Mouse (Mus musculus) lung, adult 2 months (tissue): ENCODE results near the gene 1700086D15Rik. TPM values are rescaled to one million over a fixed set of nuclear protein-coding genes. Genes with fewer than 3 reads are reported as not detected.
A peak's percentile ranks its signal among the peaks of the same experiment; 100 is the strongest.

Experiments
- DNase-seq: peaks from one replicate; pipeline ENCODE4 v3.0.0; 2022
- H3K4me1 ChIP-seq: fragments of 200-500 bp; 2 replicates; pipeline ENCODE4 v1.6.1; 2011; ENCODE audit warnings: low read length; ENCODE audit not compliant: control insufficient read depth, insufficient read depth
- H3K4me3 ChIP-seq: fragments of 200-500 bp; replicated peaks from 2 replicates; pipeline ENCODE3; 2011; ENCODE audit warnings: low read depth, mild to moderate bottlenecking, control low read depth, low read length; ENCODE audit errors: extremely low read depth
- CTCF ChIP-seq: fragments of 200-500 bp; IDR thresholded peaks from 2 replicates; pipeline ENCODE4 v1.5.1; 2011; ENCODE audit warnings: mild to moderate bottlenecking, low read length, control low read depth; ENCODE audit not compliant: insufficient read depth
- POLR2A ChIP-seq: fragments of 200-500 bp; IDR thresholded peaks from 2 replicates; pipeline ENCODE4 v1.6.1; 2011; ENCODE audit warnings: low read depth, mild to moderate bottlenecking, control low read depth, low read length, borderline replicate concordance; ENCODE audit errors: extremely low read depth
- WGBS: fragments of 180-500 bp; shearing (Covaris S2); methylation state at CpG from one replicate; pipeline ENCODE4 v1.1.7; 2018; 5-methylcytosine and 5-hydroxymethylcytosine counted together
- polyA plus RNA-seq: library from polyadenylated mRNA; depleted of rRNA; stranded (reverse); fragments of >200 nt; gene quantifications from 2 replicates; pipeline ENCODE4 v1.2.3, GENCODE M21; 2012; rRNA removed

The 1700086D15Rik gene
- polyA plus RNA-seq: 0.27 and 0.32 TPM in 2 replicates

GRCm38 (mm10) chr11:65159791-65160190, at the start of gene 1700086D15Rik:
TSS of gene 1700086D15Rik (minus strand) at chr11:65159891.
- TF ChIP-seq POLR2A (no peak), CTCF (no peak)
- Histone ChIP-seq H3K4me1 (peaks cover 5% of the 10 kb centered on the region), H3K4me3 (no peak within 1 kb of the TSS)
- 84% methylated on average over 5 of the region's 5 CpGs for WGBS
- DNase-seq: no peak

GRCm38 (mm10) chr11:65209441-65209840, 49.8 kb upstream of the 1700086D15Rik start:
- Histone ChIP-seq H3K4me1 (no peaks in the 10 kb centered on the region), H3K4me3 (no peak overlapping the region)
- DNase-seq: no peak
- WGBS: 39% methylated on average over 6 of the region's 6 CpGs
- no peak for TF ChIP-seq POLR2A
- TF ChIP-seq CTCF: no peak

GRCm38 (mm10) chr11:65205306-65205705, 45.6 kb upstream of the 1700086D15Rik start:
- TF ChIP-seq POLR2A (no peak), CTCF (no peak)
- Histone ChIP-seq H3K4me3 (no peak overlapping the region), H3K4me1 (no peaks in the 10 kb centered on the region)
- 58% methylated on average over 5 of the region's 5 CpGs for WGBS
- DNase-seq: no peak

- TF ChIP-seq POLR2A (no peak), CTCF (no peak)
- Histone ChIP-seq H3K4me1 (no peaks in the 10 kb centered on the region), H3K4me3 (no peak overlapping the region)
- 68% methylated on average over 13 of the region's 13 CpGs for WGBS
- DNase-seq: no peak
These were observed 45.0 kb upstream of the 1700086D15Rik start for GRCm38 (mm10) chr11:65204651-65205050.

GRCm38 (mm10) chr11:65203020-65203419, 43.3 kb upstream of the 1700086D15Rik start:
- no peak for TF ChIP-seq CTCF
- TF ChIP-seq POLR2A: no peak
- Histone ChIP-seq H3K4me1 (no peaks in the 10 kb centered on the region), H3K4me3 (no peak overlapping the region)
- 79% methylated on average over 1 of the region's 1 CpGs for WGBS
- DNase-seq: no peak

- H3K4me3 ChIP-seq: no peak overlapping the region
- 18% methylated on average over 5 of the region's 5 CpGs for WGBS
- no peaks in the 10 kb centered on the region for H3K4me1 ChIP-seq
- TF ChIP-seq CTCF (no peak), POLR2A (no peak)
- DNase-seq: no peak
These were observed 42.5 kb upstream of the 1700086D15Rik start for GRCm38 (mm10) chr11:65202236-65202635.

- no peak for TF ChIP-seq CTCF
- TF ChIP-seq POLR2A: no peak
- Histone ChIP-seq H3K4me1 (no peaks in the 10 kb centered on the region), H3K4me3 (no peak overlapping the region)
- 73% methylated on average over 3 of the region's 3 CpGs for whole genome bisulfite sequencing
- DNase-seq: no peak
These were observed 38.3 kb upstream of the 1700086D15Rik start for GRCm38 (mm10) chr11:65198026-65198425.

GRCm38 (mm10) chr11:65197280-65197679, 37.6 kb upstream of the 1700086D15Rik start:
- DNase-seq: peak; percentile 71
- H3K4me3 ChIP-seq: no peak overlapping the region
- H3K4me1 ChIP-seq: no peaks in the 10 kb centered on the region
- peak; percentile 73 for TF ChIP-seq CTCF
- TF ChIP-seq POLR2A: no peak
- 2% methylated on average over 3 of the region's 3 CpGs for WGBS

GRCm38 (mm10) chr11:65186974-65187373, 27.3 kb upstream of the 1700086D15Rik start:
- Histone ChIP-seq H3K4me3 (no peak overlapping the region), H3K4me1 (no peaks in the 10 kb centered on the region)
- 71% methylated on average over 12 of the region's 12 CpGs for WGBS
- TF ChIP-seq POLR2A (no peak), CTCF (no peak)
- no peak for DNase-seq

GRCm38 (mm10) chr11:65185114-65185513, 25.4 kb upstream of the 1700086D15Rik start:
- H3K4me1 ChIP-seq: no peaks in the 10 kb centered on the region
- no peak overlapping the region for H3K4me3 ChIP-seq
- 95% methylated on average over 1 of the region's 1 CpGs for WGBS
- DNase-seq: no peak
- TF ChIP-seq POLR2A (no peak), CTCF (no peak)

- H3K4me1 ChIP-seq: peaks cover 5% of the 10 kb centered on the region; the same call in 1 of the 2 replicates
- no peak for DNase-seq
- 61% methylated on average over 4 of the region's 4 CpGs for WGBS
- no peak overlapping the region for H3K4me3 ChIP-seq
- no peak for TF ChIP-seq POLR2A
- no peak for TF ChIP-seq CTCF
These were observed 10.5 kb upstream of the 1700086D15Rik start for GRCm38 (mm10) chr11:65170121-65170750.
